Mouse (Mus musculus) stomach, embryonic 15.5 days (tissue): ENCODE data around the gene Iqcc. TPM values are rescaled to one million over a fixed set of nuclear protein-coding genes. Genes with fewer than 3 reads are reported as not detected.

ENCODE experiments used
- ATAC-seq: fragments of 200-750 bp; cut with Nextera tagmentation; 2 replicates; pipeline ENCODE4 v1.8.0; 2017; ENCODE audit warnings: low read depth, moderate number of reproducible peaks, moderate TSS enrichment; ENCODE audit not compliant: insufficient read depth, low FRiP score
- H3K27ac ChIP-seq: fragments of 300-500 bp; sonication (generic); 2 replicates; pipeline ENCODE4 v1.5.1; 2015; ENCODE audit warnings: mild to moderate bottlenecking, inconsistent platforms
- H3K27me3 ChIP-seq: fragments of 300-500 bp; sonication (generic); replicated peaks from 2 replicates; pipeline ENCODE4 v1.6.1; 2015; ENCODE audit warnings: inconsistent platforms
- H3K36me3 ChIP-seq: fragments of 300-500 bp; sonication (generic); 2 replicates; pipeline ENCODE4 v1.6.1; 2015; ENCODE audit warnings: inconsistent platforms
- H3K4me1 ChIP-seq: fragments of 300-500 bp; sonication (generic); 2 replicates; pipeline ENCODE4 v1.6.1; 2015; ENCODE audit warnings: inconsistent platforms
- H3K4me2 ChIP-seq: fragments of 300-500 bp; sonication (generic); 2 replicates; pipeline ENCODE4 v1.6.1; 2015; ENCODE audit warnings: mild to moderate bottlenecking, inconsistent platforms
- H3K4me3 ChIP-seq: fragments of 300-500 bp; sonication (generic); replicated peaks from 2 replicates; pipeline ENCODE4 v1.5.1; 2015; ENCODE audit warnings: inconsistent platforms
- H3K9ac ChIP-seq: fragments of 300-500 bp; sonication (generic); 2 replicates; pipeline ENCODE4 v1.6.1; 2015; ENCODE audit warnings: inconsistent platforms
- H3K9me3 ChIP-seq: fragments of 300-500 bp; sonication (generic); 2 replicates; pipeline ENCODE4 v1.6.1; 2016; ENCODE audit warnings: inconsistent platforms
- WGBS: fragments of 180-500 bp; shearing (Covaris S2); methylation state at CpG from one replicate; pipeline ENCODE4 v1.1.7; 2015; 5-methylcytosine and 5-hydroxymethylcytosine counted together
- polyA plus RNA-seq: library from polyadenylated mRNA; unstranded; fragments of >200 nt; fragmentation: Nextera tagmentation; extraction: Ambion mirVana; gene quantifications from 2 replicates; pipeline ENCODE4 v1.2.1, GENCODE M21; 2015

Iqcc gene
- polyA plus RNA-seq, 1 experiment from 2014 or later, result 25.0 TPM

DNA sequence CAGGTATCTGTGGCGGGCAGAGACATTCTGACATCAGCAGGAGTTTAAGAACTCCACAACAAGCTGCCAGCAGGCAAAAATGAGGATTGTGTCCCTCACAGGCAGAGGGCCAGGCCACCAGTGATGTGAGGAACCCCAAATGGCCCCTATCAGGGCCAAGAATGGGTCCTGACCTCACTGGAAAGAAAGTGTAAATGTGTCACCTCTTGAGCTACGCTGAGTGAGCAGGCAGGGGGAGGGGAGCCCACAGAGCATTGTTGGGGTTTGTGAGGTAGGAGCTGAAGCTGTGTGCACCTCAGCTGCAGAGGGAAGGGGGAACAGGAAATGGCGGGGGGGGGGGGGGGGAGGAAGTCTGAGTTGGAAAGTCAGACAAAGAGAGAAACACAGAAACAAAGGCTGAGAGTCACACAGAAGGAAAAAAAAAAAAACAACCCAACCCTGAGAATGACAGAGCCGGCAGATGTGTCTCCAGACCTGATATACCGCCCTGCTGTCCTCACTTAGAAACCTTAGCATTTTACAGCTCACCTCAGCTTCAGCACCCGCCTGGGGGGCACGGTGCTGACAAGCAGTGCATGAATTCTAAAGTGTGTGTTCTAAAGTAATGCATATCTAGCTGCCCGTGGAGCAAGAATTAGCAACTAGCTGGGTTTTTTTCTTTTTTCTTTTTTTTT is 43.6 kb downstream of the Iqcc start:
- 35% methylated on average over 7 of the region's 8 CpGs for WGBS
- no peaks in the 10 kb centered on the region for H3K4me1 ChIP-seq
- no peak for ATAC-seq
- H3K4me2 ChIP-seq, result no peak overlapping the region
- no peaks in the 10 kb centered on the region for H3K27me3 ChIP-seq
- no peak overlapping the region for H3K4me3 ChIP-seq
- H3K36me3 ChIP-seq, result no peaks in the 10 kb centered on the region
- no peak overlapping the region for H3K9ac ChIP-seq
- no peaks in the 10 kb centered on the region for H3K9me3 ChIP-seq
- H3K27ac ChIP-seq, result no peak overlapping the region; the same call in 1 of the 2 replicates

- Histone ChIP-seq H3K9me3 (no peaks in the 10 kb centered on the region), H3K27me3 (no peaks in the 10 kb centered on the region), H3K4me2 (no peak within 1 kb of the TSS), H3K27ac (no peak within 1 kb of the TSS), H3K4me1 (no peaks in the 10 kb centered on the region), H3K36me3 (no peaks in the 10 kb centered on the region), H3K9ac (no peak within 1 kb of the TSS), H3K4me3 (no peak within 1 kb of the TSS)
- no peak for ATAC-seq
- 92% methylated on average over 8 of the region's 8 CpGs for WGBS
These were observed 45.5 kb downstream of the Iqcc start, which contains the start of gene Lck for GRCm38 (mm10) chr4:129573430-129573829. Gene Lck (minus strand): TSS chr4:129573641.

- ATAC-seq, result no peak
- no peaks in the 10 kb centered on the region for H3K4me1 ChIP-seq
- no peak overlapping the region for H3K4me2 ChIP-seq
- H3K36me3 ChIP-seq, result no peaks in the 10 kb centered on the region
- H3K27me3 ChIP-seq, result no peaks in the 10 kb centered on the region
- no peak overlapping the region for H3K4me3 ChIP-seq
- WGBS, result 97% methylated on average over 4 of the region's 4 CpGs
- no peaks in the 10 kb centered on the region for H3K9me3 ChIP-seq
- no peak overlapping the region for H3K27ac ChIP-seq
- H3K9ac ChIP-seq, result no peak overlapping the region
These were observed 45.9 kb downstream of the Iqcc start for GRCm38 (mm10) chr4:129573093-129573370.

GRCm38 (mm10) chr4:129572236-129573092 is 46.4 kb downstream of the Iqcc start:
- no peak overlapping the region for H3K4me2 ChIP-seq

DNA sequence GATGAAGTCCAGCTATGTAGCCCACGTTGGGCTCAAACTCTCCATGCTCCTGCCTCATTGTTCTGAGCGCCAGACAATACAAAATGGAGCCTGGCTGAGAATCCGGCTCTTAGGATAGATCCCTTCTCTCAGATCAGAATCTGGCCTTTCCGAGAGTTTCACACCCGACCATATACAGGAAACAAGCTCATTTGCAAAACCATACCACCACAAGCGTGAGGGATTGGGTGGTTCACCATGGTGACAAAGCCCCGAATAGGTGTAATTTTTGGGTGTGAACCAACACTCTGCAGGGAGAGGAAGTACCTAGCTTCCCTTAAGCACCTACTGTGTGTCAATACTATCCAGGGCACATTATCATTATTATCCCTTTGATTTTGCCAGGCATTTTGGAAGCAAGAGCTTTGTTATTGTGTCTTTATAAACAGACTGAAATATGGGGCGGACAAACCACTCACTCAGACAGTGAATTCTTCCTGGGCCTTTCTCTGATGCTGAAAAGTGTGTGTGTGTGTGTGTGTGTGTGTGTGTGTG is 47.3 kb downstream of the Iqcc start:
- H3K4me1 ChIP-seq, result no peaks in the 10 kb centered on the region
- no peaks in the 10 kb centered on the region for H3K9me3 ChIP-seq
- no peaks in the 10 kb centered on the region for H3K36me3 ChIP-seq
- H3K4me3 ChIP-seq, result no peak overlapping the region
- no peak overlapping the region for H3K4me2 ChIP-seq
- 64% methylated on average over 8 of the region's 8 CpGs for WGBS
- no peaks in the 10 kb centered on the region for H3K27me3 ChIP-seq
- H3K9ac ChIP-seq, result no peak overlapping the region
- no peak for ATAC-seq
- H3K27ac ChIP-seq, result no peak overlapping the region

More at GRCm38 (mm10) chr4:129572236-129573092, 46.4 kb downstream of the Iqcc start:
- no peak for ATAC-seq
- H3K9ac ChIP-seq, result no peak overlapping the region
- H3K27me3 ChIP-seq, result no peaks in the 10 kb centered on the region
- H3K27ac ChIP-seq, result no peak overlapping the region
- H3K4me1 ChIP-seq, result no peaks in the 10 kb centered on the region
- no peaks in the 10 kb centered on the region for H3K36me3 ChIP-seq
- H3K4me3 ChIP-seq, result no peak overlapping the region
- 75% methylated on average over 13 of the region's 13 CpGs for WGBS
- no peaks in the 10 kb centered on the region for H3K9me3 ChIP-seq

GRCm38 (mm10) chr4:129570028-129570427 is 48.9 kb downstream of the Iqcc start:
- Histone ChIP-seq H3K9ac (no peak overlapping the region), H3K27me3 (no peaks in the 10 kb centered on the region), H3K27ac (no peak overlapping the region), H3K36me3 (no peaks in the 10 kb centered on the region), H3K9me3 (no peaks in the 10 kb centered on the region), H3K4me1 (no peaks in the 10 kb centered on the region), H3K4me3 (no peak overlapping the region), H3K4me2 (no peak overlapping the region)
- 91% methylated on average over 6 of the region's 6 CpGs for WGBS
- ATAC-seq, result no peak

- ATAC-seq, result no peak
- H3K9me3 ChIP-seq, result no peaks in the 10 kb centered on the region
- peaks cover 6% of the 10 kb centered on the region; the same call in 1 of the 2 replicates for H3K4me1 ChIP-seq
- H3K27ac ChIP-seq, result no peak overlapping the region
- 90% methylated on average over 7 of the region's 7 CpGs for whole genome bisulfite sequencing
- no peak overlapping the region for H3K4me3 ChIP-seq
- no peak overlapping the region for H3K4me2 ChIP-seq
- no peak overlapping the region for H3K9ac ChIP-seq
- H3K27me3 ChIP-seq, result no peaks in the 10 kb centered on the region
- H3K36me3 ChIP-seq, result no peaks in the 10 kb centered on the region
These were observed 50.5 kb downstream of the Iqcc start for GRCm38 (mm10) chr4:129568366-129568765.

- no peak overlapping the region for H3K27ac ChIP-seq
- H3K4me2 ChIP-seq, result no peak overlapping the region
- no peaks in the 10 kb centered on the region for H3K9me3 ChIP-seq
- no peak overlapping the region for H3K4me3 ChIP-seq
- no peak for ATAC-seq
- no peaks in the 10 kb centered on the region for H3K36me3 ChIP-seq
- no peak overlapping the region for H3K9ac ChIP-seq
- H3K4me1 ChIP-seq, result peaks cover 7% of the 10 kb centered on the region; the same call in 1 of the 2 replicates
- 74% methylated on average over 6 of the region's 6 CpGs for WGBS
- no peaks in the 10 kb centered on the region for H3K27me3 ChIP-seq
These were observed 53.8 kb downstream of the Iqcc start for GRCm38 (mm10) chr4:129565139-129565538.

Other genes starting within 250 kb of the Iqcc start
- gene Zbtb8a, start 241.0 kb downstream of the Iqcc start, polyA plus RNA-seq, result 17.2 and 18.1 TPM in 2 replicates
- gene Zbtb8b, start 178.2 kb downstream of the Iqcc start, polyA plus RNA-seq, result 1.5 and 1.7 TPM in 2 replicates
- 24.4 and 27.0 TPM in 2 replicates for gene Bsdc1, start 157.5 kb downstream of the Iqcc start, polyA plus RNA-seq
- not detected in 2 replicates for gene Tssk3, start 128.1 kb downstream of the Iqcc start, polyA plus RNA-seq
- gene Fam229a, start 127.9 kb downstream of the Iqcc start, polyA plus RNA-seq, result 0.26 TPM in 1 of 2 replicates, not detected in the other
- 490 and 533 TPM in 2 replicates for gene Marcksl1, start 105.5 kb downstream of the Iqcc start, polyA plus RNA-seq
- gene Hdac1, start 76.4 kb downstream of the Iqcc start, polyA plus RNA-seq, result 197 and 200 TPM in 2 replicates
- gene Lck, start 45.5 kb downstream of the Iqcc start, polyA plus RNA-seq, result 6.3 and 6.9 TPM in 2 replicates
- 3.5 and 3.9 TPM in 2 replicates for gene Fam167b, start 40.5 kb downstream of the Iqcc start, polyA plus RNA-seq
- 263 and 265 TPM in 2 replicates for gene Eif3i, start 18.5 kb downstream of the Iqcc start, polyA plus RNA-seq
- 194 and 200 TPM in 2 replicates for gene Tmem234, start 18.4 kb downstream of the Iqcc start, polyA plus RNA-seq
- 1.7 and 2.4 TPM in 2 replicates for gene Dcdc2b, start 4.8 kb downstream of the Iqcc start, polyA plus RNA-seq
- 46.5 and 48.5 TPM in 2 replicates for gene Ccdc28b, start 4.8 kb upstream of the Iqcc start, polyA plus RNA-seq
- gene Txlna, start 22.0 kb upstream of the Iqcc start, polyA plus RNA-seq, result 63.0 and 66.1 TPM in 2 replicates
- gene Kpna6, start 53.7 kb upstream of the Iqcc start, polyA plus RNA-seq, result 13.6 and 14.4 TPM in 2 replicates
- gene Tmem39b, start 77.7 kb upstream of the Iqcc start, polyA plus RNA-seq, result 11.4 and 11.5 TPM in 2 replicates
- 91.4 and 96.2 TPM in 2 replicates for gene Khdrbs1, start 123.2 kb upstream of the Iqcc start, polyA plus RNA-seq
- 318 and 349 TPM in 2 replicates for gene Ptp4a2, start 192.1 kb upstream of the Iqcc start, polyA plus RNA-seq